Mouse (Mus musculus): Measurements from ENCODE around the gene Defb19.

DNA sequence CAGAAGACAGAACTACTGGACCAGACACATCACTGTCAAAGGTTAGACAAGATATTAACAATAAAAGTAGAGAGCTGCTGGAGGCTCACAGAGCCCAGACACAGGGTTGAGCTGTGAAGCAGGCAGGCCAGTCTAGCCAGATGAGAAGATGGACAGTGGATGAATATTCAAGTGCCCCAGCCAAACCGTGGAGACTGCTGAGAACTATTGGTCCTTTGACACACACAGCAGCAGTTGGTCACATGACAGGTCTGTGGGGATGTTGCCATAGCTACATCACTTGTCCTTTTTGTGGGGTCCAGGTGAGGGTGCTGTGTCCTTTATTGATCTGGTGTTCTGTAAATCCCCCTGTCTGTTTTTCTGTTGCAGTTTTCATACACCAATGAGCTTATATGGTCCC lies 45.1 kb upstream of the Defb19 start:
- TF ChIP-seq POLR2A (IDR thresholded peaks at IDR 0.05; ENCODE audit: borderline replicate concordance, low read depth, low read length) (no peak), CTCF (IDR thresholded peaks at IDR 0.05; ENCODE audit: low read depth, low read length) (no peak)
